Mouse (Mus musculus) heart, adult 11 months (tissue): ENCODE measurements around the gene Havcr1.
"Not testable (repeated sequence)": the region's sequence is repeated elsewhere in the genome, so short reads cannot be mapped to it uniquely, and the experiment has no call there.

ENCODE experiments used
- DNase-seq: peaks from one replicate; pipeline ENCODE4 v3.0.0; 2022

Havcr1 gene

DNA sequence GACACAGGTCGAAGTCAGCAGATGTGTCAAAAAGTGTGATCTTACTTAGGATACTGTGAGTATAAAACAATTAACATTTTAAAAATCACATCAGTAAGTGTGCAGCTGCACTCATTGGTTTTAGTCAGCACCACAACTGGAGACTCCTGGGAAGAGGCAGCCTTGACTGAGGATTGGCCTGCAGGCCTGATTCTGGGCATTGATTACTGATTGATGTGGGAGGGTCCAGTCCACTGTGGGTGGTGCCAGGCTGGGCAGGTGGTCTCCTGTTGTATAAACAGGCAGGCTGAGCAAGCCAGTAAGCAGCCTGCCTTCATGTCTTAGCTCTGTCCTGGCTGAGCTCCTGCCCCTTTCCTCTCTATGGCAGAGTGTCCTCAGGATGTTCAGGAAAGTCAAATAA is at the start of gene Havcr1:
Gene Havcr1, plus strand, starts transcription at position 5 of the 400 bp plus-strand sequence.
- DNase-seq, result peak; percentile 49

GRCm38 (mm10) chr11:46690136-46690535 is 44.7 kb upstream of the Havcr1 start:
- DNase-seq, result no peak

GRCm38 (mm10) chr11:46695849-46696248 is 39.0 kb upstream of the Havcr1 start:
- DNase-seq, result peak; percentile 2

DNA sequence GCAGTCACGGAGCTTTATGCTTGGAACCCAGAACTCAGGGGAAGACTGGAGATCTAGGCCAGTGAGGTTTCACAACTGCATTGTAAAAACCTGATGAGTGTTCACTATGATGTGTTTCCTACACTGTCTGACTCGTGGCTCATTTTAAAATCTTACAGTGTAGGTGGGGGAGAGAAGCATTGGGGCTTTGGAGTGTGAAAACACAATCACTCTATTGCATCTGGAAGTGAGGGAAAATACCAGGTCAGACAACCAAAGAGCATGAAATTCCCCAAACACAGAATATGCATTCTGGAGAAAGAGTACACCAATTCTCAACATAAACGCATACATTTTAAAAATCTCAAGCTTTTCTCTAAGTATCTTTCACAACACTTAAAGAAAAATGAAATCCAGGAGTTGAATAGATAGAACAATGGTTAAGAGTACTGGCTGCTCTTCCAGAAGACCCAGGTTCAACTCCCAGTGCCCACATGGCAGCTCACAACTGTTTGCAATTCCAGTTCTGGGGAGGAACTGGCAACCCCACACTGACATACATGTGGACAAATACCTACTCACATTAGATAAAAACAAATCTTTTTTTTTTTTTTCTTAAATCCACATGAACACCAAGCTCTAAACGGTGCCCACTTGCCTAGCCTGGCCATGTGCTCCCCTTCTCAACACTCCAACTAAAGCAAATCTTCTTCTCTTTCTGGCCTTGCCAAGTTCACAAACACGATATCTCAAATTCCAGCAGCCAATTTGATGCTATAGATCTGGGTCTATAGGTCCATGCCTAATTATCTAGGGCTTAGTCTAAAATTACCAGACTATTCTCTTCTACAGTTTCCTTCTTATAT is 37.2 kb upstream of the Havcr1 start:
- DNase-seq, result no peak

DNA sequence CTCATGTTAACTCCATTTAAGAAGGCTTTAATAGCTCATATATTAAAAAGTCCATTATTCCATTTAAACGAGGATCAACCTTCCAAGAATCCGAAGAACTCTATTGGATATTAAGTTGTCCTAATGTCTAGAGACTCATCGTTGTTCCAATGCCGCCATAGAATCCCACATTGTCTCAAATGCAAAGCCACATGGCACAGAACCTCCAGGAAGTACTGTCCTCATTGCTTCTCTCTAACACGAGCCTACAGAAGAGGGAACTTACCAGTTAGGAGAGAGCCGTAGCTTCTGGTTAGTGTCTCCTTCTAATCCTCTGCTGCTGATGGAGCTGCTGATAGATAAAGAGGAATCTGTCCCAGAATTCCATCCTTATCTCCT is 36.6 kb upstream of the Havcr1 start:
- DNase-seq, result no peak

DNA sequence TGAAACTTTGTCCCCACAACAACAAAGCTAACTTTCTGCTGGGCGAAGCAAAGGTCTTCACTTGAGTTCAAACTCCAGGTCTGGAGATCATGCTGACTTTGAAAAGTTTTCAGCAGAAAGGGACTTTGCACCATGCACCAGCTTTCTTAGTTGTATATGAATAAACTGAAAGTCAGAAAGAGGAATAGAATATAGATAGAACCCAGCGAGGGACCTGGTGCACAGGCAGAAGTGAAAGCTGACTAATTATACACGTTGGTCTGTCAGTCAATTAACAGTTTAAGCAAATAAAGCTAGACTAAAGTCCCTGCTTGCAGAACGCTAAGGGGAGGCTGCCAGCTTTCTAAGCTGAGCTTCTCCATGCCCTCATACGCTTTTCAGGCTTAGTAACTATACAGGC is 36.0 kb upstream of the Havcr1 start:
- no peak for DNase-seq

GRCm38 (mm10) chr11:46706664-46707356 is 28.1 kb upstream of the Havcr1 start, which contains the start of gene Timd2:
Timd2 (minus strand) TSS chr11:46707061.
- DNase-seq, result no peak

GRCm38 (mm10) chr11:46731541-46732070 is 3.3 kb upstream of the Havcr1 start:
- peak; percentile 68 for DNase-seq

DNA sequence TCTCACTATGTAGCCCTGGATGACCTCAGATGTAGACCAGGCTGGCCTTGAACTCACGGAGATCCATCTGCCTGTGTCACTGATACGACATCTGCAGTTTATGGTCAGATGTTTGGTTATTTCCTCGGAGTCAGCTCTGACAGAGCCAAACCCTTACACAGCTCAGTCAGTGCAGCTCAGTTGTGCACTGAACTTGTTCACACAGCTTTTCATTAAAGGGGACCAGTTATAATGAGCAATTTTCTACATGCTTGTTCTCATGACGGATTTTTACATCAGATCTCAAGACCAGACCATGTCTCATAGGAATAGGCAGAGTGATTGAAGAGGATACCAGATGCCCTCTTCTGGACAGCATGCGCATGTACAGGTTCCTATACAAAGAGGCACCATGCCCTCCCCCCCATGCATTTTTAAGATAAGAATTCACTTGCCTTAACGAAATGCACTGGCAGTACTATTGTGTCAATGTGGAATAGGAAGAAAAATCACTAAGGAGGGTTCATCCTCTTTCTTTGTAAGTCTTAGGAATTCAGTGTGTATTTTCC is 1.6 kb upstream of the Havcr1 start:
- peak; percentile 63 for DNase-seq

DNA sequence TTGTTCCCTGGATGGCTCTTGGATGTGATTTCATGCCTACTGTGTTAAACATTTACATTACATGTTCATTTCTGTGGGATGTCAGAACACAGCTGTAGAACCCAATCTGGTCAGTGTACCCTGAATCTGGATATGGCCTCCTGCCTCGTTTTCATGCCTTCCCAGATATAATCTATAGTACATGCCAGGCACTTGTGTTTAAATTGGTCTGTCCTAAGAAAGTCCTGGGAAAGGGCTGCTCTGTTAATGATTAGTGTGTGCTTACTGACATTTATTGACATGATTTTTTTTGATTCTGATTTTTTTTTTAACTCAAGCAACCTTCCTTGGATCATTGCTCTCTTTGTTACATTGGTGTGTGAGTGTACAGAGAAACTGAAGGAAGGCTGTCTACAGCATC is 263 bp upstream of the Havcr1 start:
- DNase-seq, result no peak

DNA sequence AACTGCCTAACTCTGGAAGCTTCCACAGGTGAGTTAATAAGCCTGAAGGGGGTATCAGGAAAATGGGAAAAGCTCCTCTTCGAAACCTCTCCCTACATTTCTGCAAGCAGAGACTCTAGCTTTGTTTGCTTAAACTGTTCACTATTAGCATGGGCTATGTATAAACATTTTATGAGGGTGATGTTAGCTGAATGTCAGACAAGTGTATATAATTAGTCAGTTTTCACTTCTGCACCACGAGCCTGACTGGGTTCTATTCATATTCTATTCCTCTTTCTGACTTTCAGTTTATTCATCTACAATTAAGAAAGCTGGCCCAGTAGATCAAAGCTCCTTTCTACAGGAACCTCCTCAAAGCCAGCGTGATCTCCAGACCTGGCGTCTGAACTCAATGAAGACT is 4.6 kb downstream of the Havcr1 start:
- DNase-seq, result no peak

DNA sequence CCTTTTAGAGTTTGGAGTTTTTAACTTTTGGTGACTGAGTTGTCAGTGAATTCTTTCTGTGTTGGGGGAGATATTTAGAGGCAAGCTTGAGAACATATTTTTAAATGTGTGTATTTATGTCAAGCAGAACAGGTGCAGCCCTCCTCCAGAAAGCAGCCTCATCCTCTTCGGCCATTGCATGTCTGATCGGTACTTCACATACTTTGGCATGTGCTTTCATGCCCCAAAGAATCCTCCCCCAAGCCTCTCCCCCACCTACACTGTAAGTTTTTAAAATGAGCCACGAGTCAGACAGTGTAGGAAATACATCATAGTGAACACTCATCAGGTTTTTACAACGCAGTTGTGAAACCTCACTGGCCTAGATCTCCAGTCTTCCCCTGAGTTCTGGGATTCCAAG is 6.0 kb downstream of the Havcr1 start:
- peak; percentile 65 for DNase-seq

GRCm38 (mm10) chr11:46741716-46742115 is 6.8 kb downstream of the Havcr1 start:
- DNase-seq, result peak; percentile 67

DNA sequence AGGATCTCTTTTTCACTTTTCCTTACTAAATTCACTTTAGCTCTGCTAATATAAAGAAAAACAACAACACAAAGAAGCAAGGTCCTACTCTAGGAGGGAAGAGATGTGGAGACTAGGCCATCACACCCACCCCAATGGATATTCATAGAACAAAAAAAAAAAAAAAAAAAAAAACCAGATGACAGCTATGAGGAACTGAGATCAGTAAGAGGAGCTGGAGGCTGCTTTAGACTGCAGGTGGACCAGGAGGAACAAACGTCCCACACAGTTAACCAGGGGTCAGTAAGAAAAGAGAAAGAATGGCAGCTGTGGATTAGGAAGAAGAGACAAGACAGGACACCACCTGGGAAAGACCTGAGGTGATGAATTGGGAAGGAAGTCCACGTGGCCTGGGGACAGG is 13.1 kb downstream of the Havcr1 start:
- DNase-seq, result no peak

- DNase-seq, result no peak
These were observed 18.8 kb downstream of the Havcr1 start for GRCm38 (mm10) chr11:46753662-46754061.

- DNase-seq, result no peak
These were observed 19.8 kb downstream of the Havcr1 start for GRCm38 (mm10) chr11:46754669-46755068.

DNA sequence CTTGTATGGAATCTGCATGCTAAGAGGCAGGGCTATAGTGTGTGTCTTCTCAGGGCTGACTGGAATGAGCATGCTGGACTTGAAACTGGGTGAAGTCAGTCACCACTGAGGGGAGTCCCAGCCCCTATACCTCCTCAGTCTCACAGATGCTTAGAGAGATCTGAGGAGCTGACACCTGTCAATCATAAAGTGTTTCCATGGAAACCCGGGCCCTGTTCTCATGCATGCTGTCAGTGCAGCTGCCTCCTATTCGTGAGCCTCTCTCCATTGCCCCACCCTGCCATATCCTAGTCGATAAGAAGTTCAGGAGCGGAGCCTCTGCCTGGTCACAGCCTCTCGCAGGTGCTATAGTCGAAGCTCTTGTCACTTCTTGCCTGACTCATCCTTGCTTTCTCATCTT is 20.8 kb downstream of the Havcr1 start:
- not testable (repeated sequence) for DNase-seq

- DNase-seq, result no peak
These were observed 42.0 kb downstream of the Havcr1 start for GRCm38 (mm10) chr11:46776879-46777278.

- DNase-seq, result no peak
These were observed 44.9 kb downstream of the Havcr1 start for GRCm38 (mm10) chr11:46779811-46780210.

DNA sequence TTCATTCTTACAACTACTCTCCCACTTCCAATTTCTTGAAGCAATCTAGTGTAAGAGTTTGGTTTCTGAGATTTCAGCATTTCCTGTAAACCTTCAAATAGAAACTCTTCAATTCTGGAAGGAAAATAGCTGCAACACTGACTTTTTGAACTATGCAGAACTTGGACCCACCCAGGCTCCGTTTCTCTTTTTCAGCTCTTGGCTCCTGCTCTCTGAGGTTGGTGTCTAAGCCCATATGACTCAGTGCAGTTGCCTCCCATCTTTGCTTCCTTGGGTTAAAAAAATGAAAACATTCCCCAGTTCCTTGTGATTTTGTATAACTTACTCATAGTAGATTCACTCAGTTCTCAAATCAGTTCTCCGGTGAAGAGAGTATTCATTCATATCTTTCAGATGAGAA is 69.6 kb downstream of the Havcr1 start:
- DNase-seq, result peak; percentile 92

DNA sequence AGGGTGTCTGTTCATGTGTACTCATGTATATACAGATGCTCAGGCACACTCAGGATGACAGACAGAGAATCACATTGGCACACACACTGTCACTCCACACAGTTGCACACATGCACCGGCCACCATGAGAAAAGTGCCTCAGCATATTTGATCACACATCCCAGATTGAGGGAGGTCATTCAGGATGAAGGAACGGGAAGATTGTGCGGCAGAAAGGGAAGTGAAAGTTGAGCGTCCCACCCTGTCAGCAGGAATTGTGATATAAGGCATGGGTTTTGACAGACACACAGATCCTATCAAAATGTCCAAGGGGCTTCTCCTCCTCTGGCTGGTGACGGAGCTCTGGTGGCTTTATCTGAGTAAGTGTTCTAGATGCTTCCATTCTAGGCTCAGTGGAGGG is 75.6 kb downstream of the Havcr1 start, which contains the start of gene Timd4:
Gene Timd4, plus strand, starts transcription at position 290 of the 400 bp plus-strand sequence.
- peak; percentile 96 for DNase-seq

- no peak for DNase-seq
These were observed 82.8 kb downstream of the Havcr1 start for GRCm38 (mm10) chr11:46817692-46818091.

DNA sequence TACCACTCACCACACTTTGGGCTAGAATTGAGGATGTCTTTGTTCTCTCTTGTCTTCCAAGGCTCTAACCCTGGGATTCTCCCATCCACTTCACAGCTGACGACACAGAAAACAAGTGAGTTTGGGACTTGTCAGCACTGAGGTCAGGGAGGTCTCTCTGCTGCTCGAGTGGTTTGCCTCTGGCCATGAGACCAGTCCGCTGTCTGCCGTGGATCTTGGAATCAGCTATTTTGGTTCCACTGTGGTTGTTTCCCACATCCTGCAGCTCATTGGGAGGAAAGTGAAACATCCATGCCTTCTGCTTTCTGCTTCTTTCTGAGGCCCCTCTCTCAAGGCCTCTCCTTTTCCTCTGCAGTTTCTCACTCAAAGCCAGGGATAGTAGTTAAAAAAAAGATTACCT is 85.0 kb downstream of the Havcr1 start:
- peak; percentile 92 for DNase-seq
